Mouse (Mus musculus): ENCODE measurements around the gene Mgat5. TPM values are rescaled to one million over a fixed set of nuclear protein-coding genes. Genes with fewer than 3 reads are reported as not detected.

Mgat5 gene
- total RNA-seq, 2 experiments from 2014 or later = 18.3 to 24.9 TPM

GRCm38 (mm10) chr1:127251751-127252150 is 46.9 kb downstream of the Mgat5 start:
- no peak for DNase-seq (ENCODE audit: low spot score in 2 of 2)

- no peak for DNase-seq (ENCODE audit: low spot score in 2 of 2)
These were observed 52.2 kb downstream of the Mgat5 start for GRCm38 (mm10) chr1:127257005-127257404.

- no peak for DNase-seq (ENCODE audit: low spot score in 2 of 2)
These were observed 54.9 kb downstream of the Mgat5 start for GRCm38 (mm10) chr1:127259669-127260068.

GRCm38 (mm10) chr1:127260969-127261368 is 56.2 kb downstream of the Mgat5 start:
- DNase-seq (ENCODE audit: low spot score in 2 of 2) = no peak

- DNase-seq (ENCODE audit: low spot score in 2 of 2) = no peak
These were observed 57.5 kb downstream of the Mgat5 start for GRCm38 (mm10) chr1:127262170-127262837.

- no peak for DNase-seq (ENCODE audit: low spot score in 2 of 2)
These were observed 63.2 kb downstream of the Mgat5 start for GRCm38 (mm10) chr1:127267985-127268384.

GRCm38 (mm10) chr1:127269343-127269742 is 64.5 kb downstream of the Mgat5 start:
- no peak for DNase-seq (ENCODE audit: low spot score in 2 of 2)

GRCm38 (mm10) chr1:127270273-127271020 is 65.6 kb downstream of the Mgat5 start:
- no peak for DNase-seq (ENCODE audit: low spot score in 2 of 2)

- no peak for DNase-seq (ENCODE audit: low spot score in 2 of 2)
These were observed 66.3 kb downstream of the Mgat5 start for GRCm38 (mm10) chr1:127271156-127271555.

- DNase-seq (ENCODE audit: low spot score in 2 of 2) = no peak
These were observed 68.5 kb downstream of the Mgat5 start for GRCm38 (mm10) chr1:127273363-127273762.

- no peak for DNase-seq (ENCODE audit: low spot score in 2 of 2)
These were observed 70.9 kb downstream of the Mgat5 start for GRCm38 (mm10) chr1:127275572-127276324.

- DNase-seq (ENCODE audit: low spot score in 2 of 2) = no peak
These were observed 73.3 kb downstream of the Mgat5 start for GRCm38 (mm10) chr1:127278067-127278466.

GRCm38 (mm10) chr1:127280256-127280655 is 75.4 kb downstream of the Mgat5 start:
- no peak for DNase-seq (ENCODE audit: low spot score in 2 of 2)

GRCm38 (mm10) chr1:127284975-127285374 is 80.2 kb downstream of the Mgat5 start:
- DNase-seq (ENCODE audit: low spot score in 2 of 2) = no peak

GRCm38 (mm10) chr1:127287505-127287904 is 82.7 kb downstream of the Mgat5 start:
- DNase-seq (ENCODE audit: low spot score in 2 of 2) = no peak

- no peak for DNase-seq (ENCODE audit: low spot score in 2 of 2)
These were observed 86.1 kb downstream of the Mgat5 start for GRCm38 (mm10) chr1:127290879-127291278.

- DNase-seq (ENCODE audit: low spot score in 2 of 2) = no peak
These were observed 86.9 kb downstream of the Mgat5 start for GRCm38 (mm10) chr1:127291721-127292120.

- DNase-seq (ENCODE audit: low spot score in 2 of 2) = no peak
These were observed 88.5 kb downstream of the Mgat5 start for GRCm38 (mm10) chr1:127293286-127293685.

- DNase-seq (ENCODE audit: low spot score in 2 of 2) = no peak
These were observed 92.0 kb downstream of the Mgat5 start for GRCm38 (mm10) chr1:127296815-127297214.

- DNase-seq (ENCODE audit: low spot score in 2 of 2) = no peak
These were observed 95.0 kb downstream of the Mgat5 start for GRCm38 (mm10) chr1:127299774-127300173.

GRCm38 (mm10) chr1:127301038-127301437 is 96.2 kb downstream of the Mgat5 start:
- no peak for DNase-seq (ENCODE audit: low spot score in 2 of 2)

- DNase-seq (ENCODE audit: low spot score in 2 of 2) = no peak
These were observed 97.8 kb downstream of the Mgat5 start for GRCm38 (mm10) chr1:127302620-127303019.

All from adrenal gland, postnatal 4 days (tissue).